8 mouse cellular contexts compared by ENCODE assay signal in the genomic region with DNA sequence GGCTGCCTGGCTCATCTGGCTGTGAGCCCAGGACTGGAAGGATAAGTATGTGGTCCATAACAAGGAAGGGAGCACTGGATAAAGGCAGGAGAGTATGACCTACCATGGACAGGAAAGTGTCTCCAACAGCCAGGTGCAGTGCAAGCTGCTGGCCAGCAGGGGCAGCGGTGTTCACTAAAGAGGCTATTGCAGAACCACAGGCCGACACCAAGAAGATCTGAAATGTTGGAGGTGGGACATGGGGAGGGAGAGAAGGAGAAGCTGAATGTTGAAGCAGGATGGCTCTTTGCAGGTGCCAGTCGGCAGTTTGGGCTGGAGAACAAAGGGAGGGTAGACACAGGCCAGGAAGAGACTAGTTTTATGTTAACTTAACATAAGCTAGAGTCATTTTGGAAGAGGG. TPM values are rescaled to one million over a fixed set of nuclear protein-coding genes. Genes with fewer than 3 reads are reported as not detected.
DNase-seq lines count a peak whose midpoint lies in the region; ATAC-seq and TF ChIP-seq lines count a peak whose summit lies in the region.

No protein-coding gene starts in this region.

- H3K9ac ChIP-seq in liver, embryonic 11.5 days (ENCODE audit: low read depth, low read length), result no peak overlapping the region
- H3K9ac ChIP-seq in midbrain, embryonic 16.5 days (ENCODE audit: low read depth, low read length), result no peak overlapping the region

- H3K4me1 ChIP-seq in liver, embryonic 11.5 days (replicated peaks; ENCODE audit: control insufficient read depth, insufficient read depth, low read length), result 0 out of 2 replicates have a peak, but pooled peaks cover under 1% of the 10 kb centered on the region
- peaks cover 6% of the 10 kb centered on the region for H3K4me1 ChIP-seq in testis, adult 2 months (ENCODE audit: control insufficient read depth, insufficient read depth, low read length)
- peaks cover under 1% of the 10 kb centered on the region; the same call in 1 of the 2 replicates for H3K4me1 ChIP-seq in midbrain, embryonic 16.5 days (ENCODE audit: control insufficient read depth, insufficient read depth, low read length)

- TF ChIP-seq POLR2A in testis, adult 2 months (IDR thresholded peaks at IDR 0.05; ENCODE audit: control insufficient read depth, low read depth, low read length), result no peak

- DNase-seq in cerebellum, postnatal 14 days, result peak; percentile 35 to 59
- no peak for DNase-seq in cerebellum, adult 18-20 months
- peak; percentile 67 for DNase-seq in liver
- no peak for DNase-seq in liver, embryonic 11.5 days (ENCODE audit: low spot score)
- DNase-seq in induced T-regulatory cell, adult 2 months (ENCODE audit: low read depth), result peak; percentile 18

- no peaks in the 10 kb centered on the region for H3K36me3 ChIP-seq in liver, embryonic 11.5 days (ENCODE audit: control insufficient read depth, insufficient read depth, low read length)
- H3K36me3 ChIP-seq in testis, adult 2 months (ENCODE audit: control insufficient read depth, insufficient read depth, low read length), result no peaks in the 10 kb centered on the region
- H3K36me3 ChIP-seq in midbrain, embryonic 16.5 days (ENCODE audit: control insufficient read depth, insufficient read depth, low read length), result no peaks in the 10 kb centered on the region

- ATAC-seq in liver, embryonic 11.5 days (replicated peaks; ENCODE audit: low FRiP score), result no peak
- ATAC-seq in activated CD4-positive, CD25-positive, alpha-beta regulatory T cell, adult 4 months, result no peak
- ATAC-seq in midbrain, embryonic 16.5 days, result no peak

- peak; percentile 97 for TF ChIP-seq CTCF in testis, adult 2 months (IDR thresholded peaks at IDR 0.05; ENCODE audit: control insufficient read depth, insufficient read depth, insufficient replicate concordance, low read depth, low read length)

- no peak overlapping the region for H3K4me3 ChIP-seq in liver, embryonic 11.5 days (ENCODE audit: low read depth, low read length)
- no peak overlapping the region for H3K4me3 ChIP-seq in testis, adult 2 months (ENCODE audit: control insufficient read depth, low read depth, low read length)
- H3K4me3 ChIP-seq in midbrain, embryonic 16.5 days (ENCODE audit: low read depth, low read length), result no peak overlapping the region

- WGBS in liver, embryonic 11.5 days, result 60% methylated on average over 3 of the region's 3 CpGs
- WGBS in midbrain, embryonic 16.5 days, result 73% methylated on average over 3 of the region's 3 CpGs

- no peak overlapping the region for H3K27ac ChIP-seq in liver, embryonic 11.5 days (ENCODE audit: low read depth, low read length)
- no peak overlapping the region for H3K27ac ChIP-seq in testis, adult 2 months (ENCODE audit: control insufficient read depth, insufficient read depth, low read depth, low read length)
- H3K27ac ChIP-seq in midbrain, embryonic 16.5 days (ENCODE audit: low read length), result no peak overlapping the region

- H3K4me2 ChIP-seq in liver, embryonic 11.5 days, result no peak overlapping the region
- H3K4me2 ChIP-seq in midbrain, embryonic 16.5 days (ENCODE audit: low read length), result no peak overlapping the region

- H3K9me3 ChIP-seq in liver, embryonic 11.5 days (ENCODE audit: control insufficient read depth, low read length), result no peaks in the 10 kb centered on the region
- no peaks in the 10 kb centered on the region for H3K9me3 ChIP-seq in midbrain, embryonic 16.5 days (replicated peaks; ENCODE audit: control insufficient read depth, low read length, poor library complexity, severe bottlenecking)

- no peaks in the 10 kb centered on the region for H3K27me3 ChIP-seq in liver, embryonic 11.5 days (replicated peaks; ENCODE audit: control insufficient read depth, insufficient read depth, low read length)
- H3K27me3 ChIP-seq in testis, adult 2 months (ENCODE audit: control insufficient read depth, insufficient read depth, low read length), result no peaks in the 10 kb centered on the region
- H3K27me3 ChIP-seq in midbrain, embryonic 16.5 days (ENCODE audit: control insufficient read depth, insufficient read depth, low read depth, low read length), result no peaks in the 10 kb centered on the region; the same call in 1 of the 2 replicates

RNA-seq across cellular contexts. Expression of a gene that starts 6.3 kb away (rescaled TPM):
- 52.9 and 59.3 TPM in 2 replicates for polyA plus RNA-seq in liver, embryonic 11.5 days (2014; fragmentation: Nextera tagmentation; extraction: Ambion mirVana)
- 1.3 and 2.6 TPM in 2 replicates for polyA plus RNA-seq in testis, adult 2 months (2012; rRNA removed)
- polyA plus RNA-seq in activated CD4-positive, CD25-positive, alpha-beta regulatory T cell, adult 4 months (2017; shearing (Covaris generic)), result not detected
- 8.9 and 10.3 TPM in 2 replicates for polyA plus RNA-seq in midbrain, embryonic 16.5 days (2015; fragmentation: Nextera tagmentation; extraction: Ambion mirVana)

Comparison
In these comparisons a context has a peak if more than half of its experiments do, and no peak if none do; other contexts are left out.
1. DNase-seq: peak in cerebellum, postnatal 14 days (2 of 2), liver (single experiment) and induced T-regulatory cell, adult 2 months (single experiment); none in cerebellum, adult 18-20 months (0 of 2) and liver, embryonic 11.5 days (single experiment).